16 mouse cellular contexts compared by ENCODE assay signal in genomic region chr17:88845278-88845677, GRCm38 (mm10). TPM values are rescaled to one million over a fixed set of nuclear protein-coding genes. Genes with fewer than 3 reads are reported as not detected.
"Had no signal": no experiment of that assay in that cellular context is flagged by ENCODE, and none has a peak within 500 bp of the region (broad histone marks: within the 10 kb centered on the region; RNA-seq: fewer than 3 reads in every experiment).

No protein-coding gene starts in this region.

- H3K27me3 ChIP-seq: liver, embryonic 15.5 days; neural tube, embryonic 13.5 days had no signal

- H3K9ac ChIP-seq: liver, embryonic 15.5 days; neural tube, embryonic 13.5 days had no signal

- H3K27ac ChIP-seq: layer of hippocampus, adult 2 months; limb, embryonic 10.5 days; liver, embryonic 15.5 days; neural tube, embryonic 13.5 days had no signal

- ATAC-seq: lung, postnatal 0 days had no signal

- H3K36me3 ChIP-seq: limb, embryonic 10.5 days; liver, embryonic 15.5 days; neural tube, embryonic 13.5 days had no signal

- H3K4me1 ChIP-seq: liver, embryonic 15.5 days; neural tube, embryonic 13.5 days had no signal

- DNase-seq: kidney, adult 11 months; kidney, adult 9 months; kidney, postnatal 10 days; kidney, postnatal 4 days; lung, adult 2 months; lung, postnatal 36 days; right cerebral cortex, adult 18-20 months; thymus, adult 18-20 months; thymus, postnatal 25 days had no signal

- H3K4me2 ChIP-seq: liver, embryonic 11.5 days; liver, embryonic 15.5 days; neural tube, embryonic 13.5 days had no signal

- H3K9me3 ChIP-seq: limb, embryonic 10.5 days; liver, embryonic 15.5 days; neural tube, embryonic 13.5 days had no signal

- H3K4me3 ChIP-seq: layer of hippocampus, adult 2 months; limb, embryonic 10.5 days; liver, embryonic 15.5 days; neural tube, embryonic 13.5 days had no signal

RNA-seq across cellular contexts. Expression of gene Lhcgr, which starts 53.5 kb away (rescaled TPM):
- polyA plus RNA-seq: liver, embryonic 11.5 days; liver, embryonic 15.5 days; stomach, embryonic 14.5 days had no signal
